Mouse (Mus musculus): Measurements from ENCODE around the gene Micu1.

- TF ChIP-seq CTCF (IDR thresholded peaks at IDR 0.05; ENCODE audit: low read depth) (peak; percentile 78), EP300 (IDR thresholded peaks at IDR 0.05; ENCODE audit: low read depth) (no peak)
These were observed 115.3 kb downstream of the Micu1 start for GRCm38 (mm10) chr10:59817528-59817927.
